Mouse (Mus musculus): ENCODE measurements around the gene Mettl25. TPM values are rescaled to one million over a fixed set of nuclear protein-coding genes. Genes with fewer than 3 reads are reported as not detected.

Mettl25 gene
- total and polyA plus RNA-seq, 3 experiments: 5.6 to 8.9 TPM; not detected in 1

- DNase-seq (ENCODE audit: low read depth, low spot score): peak; percentile 7
- Histone ChIP-seq H3K4me1 (ENCODE audit: control insufficient read depth in 1 of 2, insufficient read depth in 2 of 2, low read length in 2 of 2) (no peaks in the 10 kb centered on the region), H3K9ac (ENCODE audit: control insufficient read depth, low read depth, low read length, poor library complexity, severe bottlenecking) (no peak overlapping the region), H3K79me2 (ENCODE audit: control insufficient read depth, insufficient read depth, low read length, poor library complexity) (no peaks in the 10 kb centered on the region), H3K27me3 (ENCODE audit: control insufficient read depth in 1 of 2, insufficient read depth in 2 of 2, low read length in 2 of 2) (no peaks in the 10 kb centered on the region), H3K4me3 (ENCODE audit: control insufficient read depth in 1 of 2, insufficient read depth in 1 of 2, low read depth in 2 of 2, low read length in 2 of 2) (no peak overlapping the region), H3K36me3 (ENCODE audit: control insufficient read depth in 1 of 2, insufficient read depth in 2 of 2, low read length in 2 of 2) (no peaks in the 10 kb centered on the region), H3K27ac (ENCODE audit: control insufficient read depth, low read depth, low read length) (no peak overlapping the region), H3K9me3 (replicated peaks; ENCODE audit: insufficient read depth, low read length) (no peaks in the 10 kb centered on the region)
- no peak for TF ChIP-seq POLR2AphosphoS5 (IDR thresholded peaks at IDR 0.05; ENCODE audit: borderline replicate concordance, low read depth, low read length)
- no peak for TF ChIP-seq TAL1 (IDR thresholded peaks at IDR 0.05; ENCODE audit: low read length)
- TF ChIP-seq CTCF (IDR thresholded peaks at IDR 0.05 in 2 of 3, conservative IDR thresholded peaks at IDR 0.05 in 1 of 3; ENCODE audit: control insufficient read depth in 1 of 3, insufficient read depth in 1 of 3, low read depth in 2 of 3, low read length in 3 of 3, poor library complexity in 1 of 3, severe bottlenecking in 1 of 3): no peak
- TF ChIP-seq SIN3A (IDR thresholded peaks at IDR 0.05; ENCODE audit: low read length): no peak
- TF ChIP-seq MAFK (IDR thresholded peaks at IDR 0.05; ENCODE audit: borderline replicate concordance, low read depth, low read length): no peak
- no peak for TF ChIP-seq USF2 (IDR thresholded peaks at IDR 0.05; ENCODE audit: borderline replicate concordance in 1 of 2, insufficient read depth in 1 of 2, low read depth in 1 of 2, low read length in 2 of 2)
These were observed 77.2 kb downstream of the Mettl25 start for GRCm38 (mm10) chr10:105763959-105764358.

GRCm38 (mm10) chr10:105760460-105760859, 80.7 kb downstream of the Mettl25 start:
- no peak overlapping the region for H3K4me3 ChIP-seq (ENCODE audit: control insufficient read depth in 1 of 2, insufficient read depth in 1 of 2, low read depth in 2 of 2, low read length in 2 of 2)
- H3K79me2 ChIP-seq (ENCODE audit: control insufficient read depth, insufficient read depth, low read length, poor library complexity): no peaks in the 10 kb centered on the region
- no peaks in the 10 kb centered on the region for H3K4me1 ChIP-seq (ENCODE audit: control insufficient read depth in 1 of 2, insufficient read depth in 2 of 2, low read length in 2 of 2)
- H3K27me3 ChIP-seq (ENCODE audit: control insufficient read depth in 1 of 2, insufficient read depth in 2 of 2, low read length in 2 of 2): no peaks in the 10 kb centered on the region
- TF ChIP-seq CHD2 (IDR thresholded peaks at IDR 0.05; ENCODE audit: low read length) (no peak), ZC3H11A (IDR thresholded peaks at IDR 0.05; ENCODE audit: low read depth, low read length) (no peak), ZKSCAN1 (IDR thresholded peaks at IDR 0.05; ENCODE audit: low read depth, low read length) (no peak), SIN3A (IDR thresholded peaks at IDR 0.05; ENCODE audit: low read length) (no peak), TCF12 (IDR thresholded peaks at IDR 0.05; ENCODE audit: low read depth, low read length) (no peak), SMC3 (IDR thresholded peaks at IDR 0.05; ENCODE audit: low read depth, low read length) (no peak), MXI1 (IDR thresholded peaks at IDR 0.05; ENCODE audit: low read depth, low read length) (no peak), POLR2AphosphoS2 (IDR thresholded peaks at IDR 0.05; ENCODE audit: low read length) (no peak), ZMIZ1 (IDR thresholded peaks at IDR 0.05; ENCODE audit: low read depth, low read length) (no peak), MAZ (IDR thresholded peaks at IDR 0.05; ENCODE audit: low read depth, low read length) (no peak), ETS1 (IDR thresholded peaks at IDR 0.05; ENCODE audit: low read depth, low read length) (no peak), USF2 (IDR thresholded peaks at IDR 0.05; ENCODE audit: borderline replicate concordance in 1 of 2, insufficient read depth in 1 of 2, low read depth in 1 of 2, low read length in 2 of 2) (no peak), MYC (IDR thresholded peaks at IDR 0.05; ENCODE audit: low read depth, low read length) (no peak), NRF1 (IDR thresholded peaks at IDR 0.05; ENCODE audit: insufficient read depth, low read depth, low read length, poor library complexity, severe bottlenecking) (no peak), MAFK (IDR thresholded peaks at IDR 0.05; ENCODE audit: borderline replicate concordance, low read depth, low read length) (no peak), HCFC1 (IDR thresholded peaks at IDR 0.05; ENCODE audit: low read depth, low read length) (no peak), ZNF384 (IDR thresholded peaks at IDR 0.05; ENCODE audit: low read depth, low read length) (no peak), E2F4 (IDR thresholded peaks at IDR 0.05; ENCODE audit: borderline replicate concordance, low read depth, low read length) (no peak)
- no peaks in the 10 kb centered on the region for H3K9me3 ChIP-seq (replicated peaks; ENCODE audit: insufficient read depth, low read length)
- no peak for DNase-seq (ENCODE audit: low read depth, low spot score)
- H3K27ac ChIP-seq (ENCODE audit: control insufficient read depth, low read depth, low read length): no peak overlapping the region
- no peak overlapping the region for H3K9ac ChIP-seq (ENCODE audit: control insufficient read depth, low read depth, low read length, poor library complexity, severe bottlenecking)
- no peaks in the 10 kb centered on the region for H3K36me3 ChIP-seq (ENCODE audit: control insufficient read depth in 1 of 2, insufficient read depth in 2 of 2, low read length in 2 of 2)

Data from MEL (cell line).